Mouse (Mus musculus): ENCODE results near the gene Mpnd. TPM values are rescaled to one million over a fixed set of nuclear protein-coding genes. Genes with fewer than 3 reads are reported as not detected.
A peak's percentile ranks its signal among the peaks of the same experiment; 100 is the strongest.

The Mpnd gene
- total RNA-seq, 2 experiments from 2014 or later = 106 to 111 TPM

DNA sequence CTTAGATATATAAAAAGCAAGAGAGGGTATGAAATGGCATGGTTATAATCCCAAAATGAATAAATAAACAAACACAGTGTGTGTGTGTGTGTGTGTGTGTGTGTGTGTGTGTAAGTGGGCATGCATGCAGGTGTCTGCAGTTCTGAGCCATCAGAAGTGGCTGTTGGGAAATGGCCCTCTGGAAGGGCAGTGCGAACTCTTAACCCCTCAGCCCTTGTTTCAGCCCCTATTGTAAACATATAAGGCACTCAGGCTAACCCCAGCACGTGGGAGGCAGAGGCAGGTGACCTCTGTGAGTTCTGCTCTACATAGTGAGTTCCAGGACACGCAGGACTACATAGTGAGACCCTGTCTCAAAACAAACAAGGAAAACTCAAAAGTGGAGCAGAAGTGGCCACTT, 28.2 kb upstream of the Mpnd start:
- DNase-seq (ENCODE audit: low spot score in 2 of 2) = no peak

- peak; percentile 72 to 89 for DNase-seq (ENCODE audit: low spot score in 2 of 2)
These were observed 19.2 kb upstream of the Mpnd start, which contains the start of gene Fsd1 for GRCm38 (mm10) chr17:55986030-55986961. Gene Fsd1 (plus strand): TSS chr17:55986509.

- no peak for DNase-seq (ENCODE audit: low spot score in 2 of 2)
These were observed 15.1 kb upstream of the Mpnd start for GRCm38 (mm10) chr17:55990278-55990898.

GRCm38 (mm10) chr17:55996007-55996406, 9.5 kb upstream of the Mpnd start:
- no peak for DNase-seq (ENCODE audit: low spot score in 2 of 2)

DNA sequence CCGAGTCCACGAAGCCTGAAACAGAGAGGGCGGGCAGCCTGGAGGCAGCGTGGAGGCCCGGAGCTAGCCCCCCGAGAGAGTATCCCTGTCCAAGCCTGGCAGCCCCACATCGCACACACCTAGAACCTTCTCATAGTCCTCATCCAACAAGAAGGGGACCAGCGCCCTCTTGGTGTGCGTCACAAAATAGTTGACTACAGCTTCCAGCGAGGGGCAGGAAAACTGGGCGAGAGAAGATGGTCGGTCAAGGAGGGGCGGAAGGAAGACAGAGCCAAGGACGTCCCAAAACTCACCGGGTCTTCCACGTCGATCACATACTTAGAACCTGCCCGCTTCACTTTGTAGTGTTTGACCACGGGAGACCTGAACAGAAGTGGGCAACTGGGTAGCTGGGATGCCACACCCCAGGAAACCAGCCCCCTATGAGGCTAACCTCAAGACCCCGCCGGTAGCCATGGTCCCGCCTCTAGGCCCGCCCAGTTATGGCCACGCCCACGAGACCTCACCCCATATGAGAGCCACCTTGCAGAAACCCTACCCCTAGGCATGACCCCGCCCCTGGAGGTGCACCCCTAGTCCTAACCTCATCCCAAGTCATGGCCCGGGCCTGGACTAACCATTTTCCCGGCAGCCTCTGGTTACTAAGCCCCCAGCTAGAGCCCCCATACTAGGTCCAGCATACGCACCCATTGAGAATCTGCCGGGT, 5.6 kb upstream of the Mpnd start:
- DNase-seq (ENCODE audit: low spot score in 2 of 2) = no peak

- DNase-seq (ENCODE audit: low spot score in 2 of 2) = no peak
These were observed 2.5 kb upstream of the Mpnd start for GRCm38 (mm10) chr17:56003000-56003399.

- no peak for DNase-seq (ENCODE audit: low spot score in 2 of 2)
These were observed 1.4 kb downstream of the Mpnd start for GRCm38 (mm10) chr17:56006956-56007355.

GRCm38 (mm10) chr17:56007444-56008355, 2.2 kb downstream of the Mpnd start:
- DNase-seq (ENCODE audit: low spot score in 2 of 2) = no peak

DNA sequence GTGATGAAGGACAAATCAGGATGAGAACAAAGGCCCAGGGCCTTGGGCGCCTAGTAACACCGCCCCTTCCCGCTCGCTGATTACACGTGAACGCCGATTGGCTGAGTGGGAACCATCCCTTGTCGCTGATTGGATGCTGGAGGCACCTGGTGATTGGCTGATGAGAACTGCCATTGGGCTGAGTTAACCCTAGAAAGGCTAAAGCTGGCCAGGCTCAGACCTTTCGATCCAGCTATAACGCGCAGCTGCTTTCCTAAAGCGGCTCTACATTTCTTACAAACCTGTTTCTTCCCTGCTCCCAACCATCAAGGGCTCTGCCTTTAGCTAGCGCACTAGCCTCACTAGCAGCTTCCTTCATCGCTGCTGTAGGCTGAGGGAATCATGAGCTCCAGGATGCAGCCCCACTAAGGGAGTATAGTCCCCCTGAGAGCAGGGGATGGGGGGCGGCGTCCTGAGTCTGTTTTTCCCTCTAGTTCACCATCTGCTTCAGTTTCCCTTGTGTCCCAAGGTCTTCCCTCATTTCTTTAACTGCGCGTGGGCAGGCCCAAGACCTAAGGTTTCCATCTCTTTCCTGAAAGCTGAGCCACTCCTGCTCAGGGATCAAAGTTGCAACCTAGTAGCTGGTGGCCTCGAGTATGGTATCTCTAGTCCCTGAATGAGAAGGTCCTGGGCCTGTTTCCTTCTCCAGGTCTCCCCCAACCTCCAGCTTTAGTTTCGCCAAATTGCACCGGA, 3.0 kb downstream of the Mpnd start:
- peak; percentile 90 to 97 for DNase-seq (ENCODE audit: low spot score in 2 of 2)

- DNase-seq (ENCODE audit: low spot score in 2 of 2) = peak; percentile 90 to 94
These were observed 3.8 kb downstream of the Mpnd start for GRCm38 (mm10) chr17:56009088-56009961.

DNA sequence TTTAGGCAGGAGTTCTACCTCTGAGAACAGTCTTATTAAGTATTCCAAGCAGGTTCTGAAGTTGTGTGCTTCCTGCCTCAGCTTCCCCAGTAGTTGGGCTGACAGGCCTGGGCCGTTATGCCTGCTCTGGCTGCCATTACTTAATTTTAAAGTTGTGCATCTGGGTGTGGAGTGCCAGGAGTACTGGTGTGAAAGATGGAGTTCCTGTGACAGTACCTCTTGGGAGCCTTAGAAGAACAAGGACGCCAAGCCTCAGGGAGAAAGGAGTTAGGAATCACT, 4.4 kb downstream of the Mpnd start:
- no peak for DNase-seq (ENCODE audit: low spot score in 2 of 2)

GRCm38 (mm10) chr17:56010255-56010654, 4.7 kb downstream of the Mpnd start:
- DNase-seq (ENCODE audit: low spot score in 2 of 2) = no peak

DNA sequence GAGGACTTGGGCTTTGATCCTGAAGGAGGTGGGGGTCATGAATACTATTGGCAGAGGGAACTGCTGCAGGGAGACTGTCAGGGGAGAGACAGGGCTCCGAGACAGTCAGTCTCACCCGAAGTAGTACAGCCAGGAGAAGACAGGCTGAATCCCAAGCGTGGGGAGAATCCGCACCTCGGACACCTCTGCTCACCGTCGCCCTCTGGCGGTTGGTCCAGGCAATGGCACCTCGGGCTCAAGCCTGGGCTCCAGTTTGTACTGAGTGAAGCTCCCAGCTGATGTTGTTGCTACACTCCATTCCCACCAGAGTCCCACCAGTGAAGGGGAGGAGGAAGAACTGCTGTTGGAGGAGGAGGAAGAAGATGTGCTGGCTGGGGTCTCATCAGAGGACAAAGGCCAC, 5.2 kb downstream of the Mpnd start:
- DNase-seq (ENCODE audit: low spot score in 2 of 2) = peak in 1 of 2 experiments; percentile 87

DNA sequence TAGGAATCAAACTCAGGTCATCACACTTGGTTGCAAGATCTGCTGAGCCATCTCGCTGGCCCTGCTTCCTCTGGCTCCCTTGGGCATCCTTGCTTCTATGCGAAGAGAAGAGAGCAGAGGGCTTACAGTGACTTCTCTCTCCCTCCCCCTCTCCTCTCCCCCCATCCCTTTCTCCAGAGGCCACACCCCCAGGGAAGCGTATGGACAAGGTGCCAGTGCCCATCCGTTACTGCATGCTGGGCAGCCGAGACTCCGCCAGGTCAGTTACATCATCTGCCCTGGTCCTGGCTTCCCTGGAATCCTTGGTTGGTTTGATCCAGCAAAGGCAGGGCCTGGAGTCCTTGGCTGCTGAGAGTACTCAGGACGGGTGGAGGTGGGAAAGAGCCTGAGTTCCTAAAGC, 5.9 kb downstream of the Mpnd start:
- no peak for DNase-seq (ENCODE audit: low spot score in 2 of 2)

GRCm38 (mm10) chr17:56015293-56015692, 9.8 kb downstream of the Mpnd start:
- DNase-seq (ENCODE audit: low spot score in 2 of 2) = no peak

DNA sequence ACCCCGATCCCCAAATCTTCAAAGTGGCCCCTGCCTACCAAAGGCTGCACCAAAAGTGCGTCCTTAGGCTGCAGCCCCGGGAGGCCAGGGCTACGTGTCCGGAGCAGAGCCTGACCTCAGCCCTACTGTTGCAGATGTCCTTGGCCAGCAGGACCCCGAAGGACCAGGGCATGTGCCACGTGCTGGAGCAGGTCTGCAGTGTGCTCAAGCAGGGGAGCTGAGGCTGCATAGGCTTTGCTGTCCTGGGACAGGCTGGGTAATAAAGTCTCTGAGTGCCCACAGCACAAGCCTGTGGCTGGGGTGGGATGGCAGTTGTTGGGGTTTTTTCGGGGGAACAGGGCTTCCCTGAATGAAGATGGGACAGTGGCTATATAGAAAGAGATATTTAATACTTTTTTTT, 10.9 kb downstream of the Mpnd start:
- no peak for DNase-seq (ENCODE audit: low spot score in 2 of 2)

GRCm38 (mm10) chr17:56016793-56017785, 11.6 kb downstream of the Mpnd start:
- DNase-seq (ENCODE audit: low spot score in 2 of 2) = no peak

DNA sequence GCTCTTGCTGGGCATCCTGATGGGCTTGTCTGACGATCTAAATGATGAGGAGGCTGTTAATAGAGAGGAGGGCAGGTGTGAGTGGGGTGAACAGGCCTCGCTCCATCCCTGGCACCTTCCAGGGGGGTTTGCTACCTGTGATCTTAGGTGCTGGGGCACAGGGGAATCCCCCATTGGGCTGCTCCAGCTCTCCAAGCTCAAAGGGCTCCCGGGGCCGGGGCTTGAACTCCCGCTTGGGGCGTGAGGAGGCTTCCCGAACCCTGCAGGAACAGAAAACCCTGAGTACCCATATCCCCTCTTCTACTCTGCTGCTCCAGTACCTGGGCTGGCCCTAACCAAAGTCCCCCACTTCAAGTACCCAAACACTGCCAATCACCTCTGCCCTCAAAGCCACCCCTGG, 12.3 kb downstream of the Mpnd start:
- DNase-seq (ENCODE audit: low spot score in 2 of 2) = no peak

All from layer of hippocampus, adult 18-20 months (tissue).